Mouse (Mus musculus) ES-Bruce4 (cell line): Measurements from ENCODE around the gene Paxip1. TPM values are rescaled to one million over a fixed set of nuclear protein-coding genes. Genes with fewer than 3 reads are reported as not detected.

Experiments used
- H3K27ac ChIP-seq: 2 replicates; pipeline ENCODE4 v1.5.1; 2012; ENCODE audit warnings: low read length, inconsistent platforms; ENCODE audit not compliant: insufficient read depth
- H3K27me3 ChIP-seq: 2 replicates; pipeline ENCODE4 v1.6.1; 2012; ENCODE audit warnings: mild to moderate bottlenecking, low read length, inconsistent platforms; ENCODE audit not compliant: control insufficient read depth, poor library complexity, insufficient read depth, severe bottlenecking
- H3K36me3 ChIP-seq: 2 replicates; pipeline ENCODE4 v1.6.1; 2012; ENCODE audit warnings: inconsistent platforms, mild to moderate bottlenecking, low read length, moderate library complexity; ENCODE audit not compliant: control insufficient read depth, poor library complexity, insufficient read depth, severe bottlenecking
- H3K4me1 ChIP-seq: one replicate; pipeline ENCODE4 v1.8.1; 2011; ENCODE audit warnings: low read length; ENCODE audit not compliant: control insufficient read depth, insufficient read depth
- H3K4me3 ChIP-seq: 2 replicates; pipeline ENCODE4 v1.5.1; 2011; ENCODE audit warnings: low read depth, mild to moderate bottlenecking, low read length
- H3K9ac ChIP-seq: 2 replicates; pipeline ENCODE4 v1.6.1; 2012; ENCODE audit warnings: low read depth, mild to moderate bottlenecking, inconsistent platforms; ENCODE audit not compliant: poor library complexity, severe bottlenecking
- H3K9me3 ChIP-seq: replicated peaks from 2 replicates; pipeline ENCODE4 v1.6.1; 2012; ENCODE audit warnings: mild to moderate bottlenecking, low read length, inconsistent platforms; ENCODE audit not compliant: control insufficient read depth, poor library complexity, insufficient read depth, severe bottlenecking
- CTCF ChIP-seq: IDR thresholded peaks from one replicate; pipeline ENCODE4 v1.8.1; 2011; ENCODE audit warnings: low read depth, low read length
- EP300 ChIP-seq: IDR thresholded peaks from 2 replicates; pipeline ENCODE4 v1.6.1; 2011; ENCODE audit warnings: low read depth, low read length; ENCODE audit not compliant: insufficient read depth
- POLR2A ChIP-seq: IDR thresholded peaks from one replicate; pipeline ENCODE4 v1.8.1; 2011; ENCODE audit warnings: low read length; ENCODE audit not compliant: insufficient read depth
- polyA plus RNA-seq: library from polyadenylated mRNA; stranded (reverse); fragments of >200 nt; gene quantifications from 2 replicates; pipeline ENCODE4 v1.2.4, GENCODE M21; 2011; ENCODE audit warnings: low read depth; ENCODE audit not compliant: missing spikeins, insufficient read depth, insufficient read length

The Paxip1 gene
- polyA plus RNA-seq, 1 experiment, result 59.3 TPM

GRCm38 (mm10) chr5:27717301-27717700, 74.2 kb downstream of the Paxip1 start:
- H3K27ac ChIP-seq, result no peak overlapping the region
- H3K4me3 ChIP-seq, result no peak overlapping the region
- H3K9ac ChIP-seq, result no peak overlapping the region
- no peaks in the 10 kb centered on the region for H3K4me1 ChIP-seq
- no peaks in the 10 kb centered on the region for H3K27me3 ChIP-seq
- H3K9me3 ChIP-seq, result no peaks in the 10 kb centered on the region
- TF ChIP-seq CTCF (no peak), EP300 (no peak), POLR2A (no peak)
- H3K36me3 ChIP-seq, result no peaks in the 10 kb centered on the region

GRCm38 (mm10) chr5:27716026-27716425, 75.5 kb downstream of the Paxip1 start:
- H3K36me3 ChIP-seq, result no peaks in the 10 kb centered on the region
- TF ChIP-seq POLR2A, result no peak
- H3K9ac ChIP-seq, result no peak overlapping the region
- no peaks in the 10 kb centered on the region for H3K4me1 ChIP-seq
- no peak overlapping the region for H3K4me3 ChIP-seq
- H3K27me3 ChIP-seq, result no peaks in the 10 kb centered on the region
- H3K9me3 ChIP-seq, result no peaks in the 10 kb centered on the region
- no peak overlapping the region for H3K27ac ChIP-seq

DNA sequence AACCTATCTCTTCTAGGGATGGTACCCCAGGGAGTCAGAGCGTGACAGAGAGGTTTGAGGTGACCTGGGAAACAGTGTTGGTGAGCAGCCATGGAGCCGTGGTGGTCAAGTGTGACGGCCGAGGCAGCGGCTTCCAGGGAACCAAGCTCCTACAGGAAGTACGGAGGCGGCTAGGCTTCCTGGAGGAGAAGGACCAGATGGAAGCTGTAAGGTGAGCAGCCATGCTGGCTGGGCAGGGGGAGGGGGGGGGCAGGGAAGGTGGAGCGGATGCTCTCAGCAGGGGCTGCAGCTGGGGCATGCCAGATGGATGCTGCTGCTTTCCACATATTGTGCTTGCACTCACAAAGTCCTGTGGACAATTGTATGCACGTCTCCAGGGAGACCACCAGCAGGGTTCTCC, 77.1 kb downstream of the Paxip1 start:
- Histone ChIP-seq H3K4me3 (no peak overlapping the region), H3K27me3 (no peaks in the 10 kb centered on the region), H3K9ac (no peak overlapping the region), H3K4me1 (no peaks in the 10 kb centered on the region), H3K27ac (no peak overlapping the region), H3K36me3 (no peaks in the 10 kb centered on the region), H3K9me3 (no peaks in the 10 kb centered on the region)
- TF ChIP-seq POLR2A (no peak), EP300 (no peak), CTCF (no peak)

GRCm38 (mm10) chr5:27711461-27712192, 79.9 kb downstream of the Paxip1 start:
- Histone ChIP-seq H3K36me3 (no peaks in the 10 kb centered on the region), H3K9me3 (no peaks in the 10 kb centered on the region), H3K9ac (no peak overlapping the region), H3K27me3 (no peaks in the 10 kb centered on the region), H3K4me3 (no peak overlapping the region), H3K4me1 (no peaks in the 10 kb centered on the region), H3K27ac (no peak overlapping the region)
- TF ChIP-seq POLR2A (no peak), EP300 (no peak), CTCF (no peak)

GRCm38 (mm10) chr5:27708209-27708608, 83.3 kb downstream of the Paxip1 start:
- H3K27me3 ChIP-seq, result no peaks in the 10 kb centered on the region
- no peak for TF ChIP-seq CTCF
- no peak for TF ChIP-seq POLR2A
- TF ChIP-seq EP300, result no peak
- no peaks in the 10 kb centered on the region for H3K9me3 ChIP-seq
- no peaks in the 10 kb centered on the region for H3K36me3 ChIP-seq
- H3K4me1 ChIP-seq, result no peaks in the 10 kb centered on the region
- no peak overlapping the region for H3K27ac ChIP-seq
- no peak overlapping the region for H3K9ac ChIP-seq
- no peak overlapping the region for H3K4me3 ChIP-seq

GRCm38 (mm10) chr5:27707283-27707682, 84.2 kb downstream of the Paxip1 start:
- H3K4me3 ChIP-seq, result no peak overlapping the region
- H3K4me1 ChIP-seq, result no peaks in the 10 kb centered on the region
- TF ChIP-seq CTCF (no peak), EP300 (no peak), POLR2A (no peak)
- no peaks in the 10 kb centered on the region for H3K27me3 ChIP-seq
- H3K36me3 ChIP-seq, result no peaks in the 10 kb centered on the region
- no peak overlapping the region for H3K9ac ChIP-seq
- H3K27ac ChIP-seq, result no peak overlapping the region
- no peaks in the 10 kb centered on the region for H3K9me3 ChIP-seq
